Mouse (Mus musculus) adrenal gland, adult 2 months (tissue): ENCODE measurements around the gene Ifi204. TPM values are rescaled to one million over a fixed set of nuclear protein-coding genes. Genes with fewer than 3 reads are reported as not detected.
A peak's percentile ranks its signal among the peaks of the same experiment; 100 is the strongest.
"Not testable (repeated sequence)": the region's sequence is repeated elsewhere in the genome, so short reads cannot be mapped to it uniquely, and the experiment has no call there.

Experiments used
- DNase-seq: peaks from one replicate; pipeline ENCODE4 v3.0.0; 2021
- long read RNA-seq: library from polyadenylated mRNA; stranded (forward); transcript quantifications from one replicate; pipeline ENCODE4 v2.0.0, GENCODE M21; 2021
- polyA plus RNA-seq: library from polyadenylated mRNA; depleted of rRNA; stranded (reverse); fragments of >200 nt; gene quantifications from 2 replicates; pipeline ENCODE4 v1.2.3, GENCODE M21; 2012; rRNA removed
- total RNA-seq, 2 experiments: library from RNA; stranded (reverse); gene quantifications; 2 replicates each; pipeline ENCODE4 v1.2.3; 2021

Ifi204 gene
- total RNA-seq (1 to 10 TPM; 5.5 to 5.7 TPM), polyA plus RNA-seq (0.50 and 0.63 TPM in 2 replicates)
- long read RNA-seq, transcript Ifi204-201 (9 exons, 2,296 nt), result major isoform, 5 of 5 reads
- long read RNA-seq, partial matches to known transcripts, result 0 of 5 reads
- long read RNA-seq, other reads (novel, unspliced or antisense), result 0 of 5 reads

- DNase-seq, result peak; percentile 48
These were observed at the start of gene Ifi204 for GRCm38 (mm10) chr1:173766848-173767617. Gene Ifi204 (minus strand): TSS chr1:173766943.

- not testable (repeated sequence) for DNase-seq
These were observed 42.6 kb upstream of the Ifi204 start for GRCm38 (mm10) chr1:173809294-173809693.

- peak; percentile 4 for DNase-seq
These were observed 36.0 kb upstream of the Ifi204 start for GRCm38 (mm10) chr1:173802689-173803281.

- not testable (repeated sequence) for DNase-seq
These were observed 35.5 kb upstream of the Ifi204 start for GRCm38 (mm10) chr1:173802207-173802606.

GRCm38 (mm10) chr1:173801791-173802190 lies 35.0 kb upstream of the Ifi204 start:
- DNase-seq, result not testable (repeated sequence)

GRCm38 (mm10) chr1:173773457-173773856 lies 6.7 kb upstream of the Ifi204 start:
- DNase-seq, result not testable (repeated sequence)

GRCm38 (mm10) chr1:173760032-173760431 lies 6.7 kb downstream of the Ifi204 start:
- DNase-seq, result not testable (repeated sequence)

- no peak for DNase-seq
These were observed 24.5 kb downstream of the Ifi204 start for GRCm38 (mm10) chr1:173742262-173742661.

- peak; percentile 7 for DNase-seq
These were observed 25.1 kb downstream of the Ifi204 start, which contains the start of gene Ifi207 for GRCm38 (mm10) chr1:173741656-173742055. Gene Ifi207 (minus strand): TSS chr1:173741747.

- DNase-seq, result no peak
These were observed 26.2 kb downstream of the Ifi204 start for GRCm38 (mm10) chr1:173740537-173740936.

GRCm38 (mm10) chr1:173736986-173737385 lies 29.8 kb downstream of the Ifi204 start:
- DNase-seq, result no peak

- DNase-seq, result not testable (repeated sequence)
These were observed 31.7 kb downstream of the Ifi204 start for GRCm38 (mm10) chr1:173735015-173735414.

GRCm38 (mm10) chr1:173733219-173733618 lies 33.5 kb downstream of the Ifi204 start:
- DNase-seq, result no peak

Other genes with a start within 250 kb of the Ifi204 start
- under 1 TPM in 1 of 2 experiments, not detected in 1; 0.09 TPM for gene Ifi214, start 231.0 kb downstream of the Ifi204 start, total RNA-seq
- 0.06 TPM in 1 of 2 replicates, not detected in the other for gene Ifi214, start 231.0 kb downstream of the Ifi204 start, polyA plus RNA-seq
- 1 to 10 TPM in 1 of 2 experiments, under 1 TPM in 1; 0.52 to 1.8 TPM for gene Ifi213, start 167.7 kb downstream of the Ifi204 start, total RNA-seq
- 1.3 and 1.5 TPM in 2 replicates for gene Ifi213, start 167.7 kb downstream of the Ifi204 start, polyA plus RNA-seq
- 1 to 10 TPM in 1 of 2 experiments, under 1 TPM in 1; 0.93 to 1.3 TPM for gene Ifi209, start 136.0 kb downstream of the Ifi204 start, total RNA-seq
- not detected in 2 replicates for gene Ifi209, start 136.0 kb downstream of the Ifi204 start, polyA plus RNA-seq
- gene Ifi208, start 93.3 kb downstream of the Ifi204 start, total RNA-seq, result 1 to 10 TPM; 1.1 to 1.7 TPM
- gene Ifi208, start 93.3 kb downstream of the Ifi204 start, polyA plus RNA-seq, result 0.84 and 0.91 TPM in 2 replicates
- gene Ifi207, start 25.2 kb downstream of the Ifi204 start, total RNA-seq, result 1 to 10 TPM; 4.7 to 6.7 TPM
- 1.8 and 2.5 TPM in 2 replicates for gene Ifi207, start 25.2 kb downstream of the Ifi204 start, polyA plus RNA-seq
- gene Ifi211, start 146.1 kb upstream of the Ifi204 start, total RNA-seq, result 1 to 10 TPM; 2.2 to 3.4 TPM
- 0.13 and 0.22 TPM in 2 replicates for gene Ifi211, start 146.1 kb upstream of the Ifi204 start, polyA plus RNA-seq
- 10 to 100 TPM in 1 of 2 experiments, 1 to 10 TPM in 1; 9.9 to 15.1 TPM for gene Mndal, start 175.5 kb upstream of the Ifi204 start, total RNA-seq
- gene Mndal, start 175.5 kb upstream of the Ifi204 start, polyA plus RNA-seq, result 0.44 and 1.2 TPM in 2 replicates
- 10 to 100 TPM in 1 of 2 experiments, 1 to 10 TPM in 1; 9.5 to 12.3 TPM for gene Ifi203, start 175.7 kb upstream of the Ifi204 start, total RNA-seq
- 2.8 and 3.3 TPM in 2 replicates for gene Ifi203, start 175.7 kb upstream of the Ifi204 start, polyA plus RNA-seq
- gene Ifi202b, start 215.8 kb upstream of the Ifi204 start, total RNA-seq, result not detected
- not detected in 2 replicates for gene Ifi202b, start 215.8 kb upstream of the Ifi204 start, polyA plus RNA-seq